Mouse (Mus musculus) liver, adult 2 months (tissue): ENCODE data around the gene Clip3. TPM values are rescaled to one million over a fixed set of nuclear protein-coding genes. Genes with fewer than 3 reads are reported as not detected.

Experiments
- DNase-seq: peaks from one replicate; pipeline ENCODE4 v3.0.0-alpha.2; 2011; ENCODE audit warnings: low read depth, low spot score; ENCODE audit errors: extremely low read depth
- H3K27ac ChIP-seq: fragments of 200-500 bp; replicated peaks from 2 replicates; pipeline ENCODE4 v1.5.1; 2012; ENCODE audit warnings: low read depth, mild to moderate bottlenecking, control low read depth, inconsistent platforms, low read length; ENCODE audit not compliant: insufficient read depth
- H3K27me3 ChIP-seq: fragments of 200-500 bp; 2 replicates; pipeline ENCODE4 v1.6.1; 2012; ENCODE audit warnings: mild to moderate bottlenecking, moderate library complexity, low read length, inconsistent platforms; ENCODE audit not compliant: control insufficient read depth, insufficient read depth
- H3K36me3 ChIP-seq: fragments of 200-500 bp; 2 replicates; pipeline ENCODE4 v1.6.1; 2012; ENCODE audit warnings: low read length, inconsistent platforms; ENCODE audit not compliant: control insufficient read depth, insufficient read depth
- H3K4me1 ChIP-seq: fragments of 200-500 bp; 2 replicates; pipeline ENCODE4 v1.6.1; 2011; ENCODE audit warnings: low read length; ENCODE audit not compliant: control insufficient read depth, insufficient read depth
- H3K4me3 ChIP-seq: fragments of 200-500 bp; 2 replicates; pipeline ENCODE4 v1.5.1; 2011; ENCODE audit warnings: low read depth, mild to moderate bottlenecking, control low read depth, low read length, moderate library complexity; ENCODE audit not compliant: insufficient read depth
- H3K79me2 ChIP-seq: fragments of 200-500 bp; 2 replicates; pipeline ENCODE4 v1.6.1; 2012; ENCODE audit warnings: inconsistent platforms, mild to moderate bottlenecking, low read length, moderate library complexity; ENCODE audit not compliant: control insufficient read depth, insufficient read depth
- H3K9ac ChIP-seq: fragments of 200-500 bp; 2 replicates; pipeline ENCODE4 v1.6.1; 2012; ENCODE audit warnings: low read depth, mild to moderate bottlenecking, control low read depth, inconsistent platforms, low read length
- CTCF ChIP-seq: fragments of 200-500 bp; IDR thresholded peaks from 2 replicates; pipeline ENCODE4 v1.5.1; 2011; ENCODE audit warnings: low read depth, low read length, control low read depth
- POLR2A ChIP-seq: fragments of 200-500 bp; IDR thresholded peaks from 2 replicates; pipeline ENCODE4 v1.6.1; 2011; ENCODE audit warnings: low read length, control low read depth; ENCODE audit not compliant: insufficient read depth; ENCODE audit errors: extremely low read depth
- WGBS: fragments of 180-500 bp; shearing (Covaris S2); methylation state at CpG from one replicate; pipeline ENCODE4 v1.1.7; 2018; 5-methylcytosine and 5-hydroxymethylcytosine counted together
- polyA plus RNA-seq: library from polyadenylated mRNA; depleted of rRNA; stranded (reverse); fragments of >200 nt; gene quantifications from 2 replicates; pipeline ENCODE4 v1.2.3, GENCODE M21; 2012
- total RNA-seq: library from RNA; depleted of rRNA; stranded (reverse); fragments of >200 nt; gene quantifications from 2 replicates; pipeline ENCODE4 v1.2.3, GENCODE M21; 2014

Clip3 gene
- total and polyA plus RNA-seq, 2 experiments = 0.18 to 0.24 TPM

DNA sequence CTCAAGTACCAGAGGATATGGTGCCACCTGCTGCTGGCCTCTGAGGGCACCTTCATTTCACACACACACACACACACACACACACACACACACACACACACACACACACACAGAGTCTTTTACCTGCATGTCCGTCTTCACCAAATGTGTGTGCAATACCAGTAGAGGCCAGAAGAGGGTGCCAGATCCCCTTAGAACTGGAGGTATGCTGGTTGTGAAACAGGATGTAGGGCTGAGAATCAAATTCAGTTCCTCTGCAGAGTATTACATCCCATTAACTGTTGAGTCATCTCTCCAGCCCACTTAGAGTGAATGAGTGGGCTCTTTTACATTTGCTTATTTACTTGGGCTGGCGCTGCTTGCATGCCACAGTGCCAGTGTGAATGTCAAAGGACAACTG, 33.8 kb downstream of the Clip3 start:
- H3K36me3 ChIP-seq = no peaks in the 10 kb centered on the region
- no peaks in the 10 kb centered on the region for H3K27me3 ChIP-seq
- WGBS = 47% methylated on average over 2 of the region's 2 CpGs
- no peak overlapping the region for H3K27ac ChIP-seq
- H3K4me3 ChIP-seq = no peak overlapping the region
- peak; percentile 40 for DNase-seq
- no peaks in the 10 kb centered on the region for H3K79me2 ChIP-seq
- no peak overlapping the region for H3K9ac ChIP-seq
- peaks cover 9% of the 10 kb centered on the region for H3K4me1 ChIP-seq
- TF ChIP-seq CTCF (peak; percentile 36), POLR2A (no peak)

- TF ChIP-seq POLR2A = no peak
- TF ChIP-seq CTCF = no peak
- H3K27ac ChIP-seq = no peak overlapping the region
- no peaks in the 10 kb centered on the region for H3K36me3 ChIP-seq
- no peak overlapping the region for H3K4me3 ChIP-seq
- H3K9ac ChIP-seq = no peak overlapping the region
- no peaks in the 10 kb centered on the region for H3K79me2 ChIP-seq
- DNase-seq = no peak
- H3K27me3 ChIP-seq = no peaks in the 10 kb centered on the region
- H3K4me1 ChIP-seq = peaks cover 4% of the 10 kb centered on the region; the same call in 1 of the 2 replicates
Observed at GRCm38 (mm10) chr7:30326427-30326826, 34.9 kb downstream of the Clip3 start.

- H3K27me3 ChIP-seq = no peaks in the 10 kb centered on the region
- no peaks in the 10 kb centered on the region for H3K36me3 ChIP-seq
- no peak overlapping the region for H3K4me3 ChIP-seq
- 66% methylated on average over 15 of the region's 15 CpGs for WGBS
- no peak overlapping the region for H3K9ac ChIP-seq
- H3K4me1 ChIP-seq = peaks cover 4% of the 10 kb centered on the region; the same call in 1 of the 2 replicates
- no peak for DNase-seq
- H3K27ac ChIP-seq = no peak overlapping the region
- H3K79me2 ChIP-seq = no peaks in the 10 kb centered on the region
- TF ChIP-seq POLR2A (no peak), CTCF (no peak)
Observed at GRCm38 (mm10) chr7:30327140-30327539, 35.6 kb downstream of the Clip3 start.

DNA sequence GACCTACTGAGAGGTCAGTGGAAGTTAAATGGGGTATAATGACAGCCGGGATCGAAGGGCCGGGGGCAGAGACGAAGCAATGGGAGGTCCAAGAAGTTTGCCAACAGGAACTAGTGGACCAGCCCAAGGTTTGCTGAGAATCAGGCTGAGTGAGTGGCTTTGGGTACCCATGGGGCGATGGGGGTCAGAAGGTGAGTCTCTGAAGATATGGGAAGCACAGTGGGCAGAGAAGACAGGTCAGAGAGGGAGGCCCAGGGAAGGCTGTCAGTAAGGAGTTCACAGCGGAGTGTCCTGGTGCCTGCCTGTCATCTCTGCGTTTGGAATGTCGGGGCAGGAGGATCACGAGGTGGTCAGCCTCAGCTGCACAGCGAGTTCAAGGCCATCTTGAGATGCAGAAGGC, 36.9 kb downstream of the Clip3 start:
- H3K4me3 ChIP-seq = no peak overlapping the region
- no peaks in the 10 kb centered on the region for H3K4me1 ChIP-seq
- no peaks in the 10 kb centered on the region for H3K36me3 ChIP-seq
- H3K9ac ChIP-seq = no peak overlapping the region
- H3K79me2 ChIP-seq = no peaks in the 10 kb centered on the region
- no peak overlapping the region for H3K27ac ChIP-seq
- TF ChIP-seq POLR2A (no peak), CTCF (no peak)
- H3K27me3 ChIP-seq = no peaks in the 10 kb centered on the region
- DNase-seq = no peak
- WGBS = 68% methylated on average over 10 of the region's 10 CpGs

- H3K9ac ChIP-seq = no peak overlapping the region
- H3K27me3 ChIP-seq = no peaks in the 10 kb centered on the region
- TF ChIP-seq POLR2A (no peak), CTCF (peak; percentile 79)
- H3K27ac ChIP-seq = no peak overlapping the region
- no peaks in the 10 kb centered on the region for H3K79me2 ChIP-seq
- peak; percentile 66 for DNase-seq
- H3K36me3 ChIP-seq = no peaks in the 10 kb centered on the region
- H3K4me3 ChIP-seq = no peak overlapping the region
- WGBS = 22% methylated on average over 13 of the region's 13 CpGs
- no peaks in the 10 kb centered on the region for H3K4me1 ChIP-seq
Observed at GRCm38 (mm10) chr7:30331887-30332286, 40.4 kb downstream of the Clip3 start.

GRCm38 (mm10) chr7:30332622-30333259, 41.2 kb downstream of the Clip3 start:
- Histone ChIP-seq H3K36me3 (no peaks in the 10 kb centered on the region), H3K27ac (no peak overlapping the region), H3K4me1 (no peaks in the 10 kb centered on the region), H3K4me3 (no peak overlapping the region), H3K9ac (no peak overlapping the region), H3K27me3 (no peaks in the 10 kb centered on the region), H3K79me2 (no peaks in the 10 kb centered on the region)
- DNase-seq = no peak
- WGBS = 67% methylated on average over 18 of the region's 18 CpGs
- TF ChIP-seq POLR2A = no peak
- no peak for TF ChIP-seq CTCF
